Mouse (Mus musculus): Measurements from ENCODE around the gene Efna3. TPM values are rescaled to one million over a fixed set of nuclear protein-coding genes. Genes with fewer than 3 reads are reported as not detected.

The Efna3 gene
- total and polyA plus RNA-seq, 2 experiments from 2014 or later = 0.44 TPM; not detected in 1

DNA sequence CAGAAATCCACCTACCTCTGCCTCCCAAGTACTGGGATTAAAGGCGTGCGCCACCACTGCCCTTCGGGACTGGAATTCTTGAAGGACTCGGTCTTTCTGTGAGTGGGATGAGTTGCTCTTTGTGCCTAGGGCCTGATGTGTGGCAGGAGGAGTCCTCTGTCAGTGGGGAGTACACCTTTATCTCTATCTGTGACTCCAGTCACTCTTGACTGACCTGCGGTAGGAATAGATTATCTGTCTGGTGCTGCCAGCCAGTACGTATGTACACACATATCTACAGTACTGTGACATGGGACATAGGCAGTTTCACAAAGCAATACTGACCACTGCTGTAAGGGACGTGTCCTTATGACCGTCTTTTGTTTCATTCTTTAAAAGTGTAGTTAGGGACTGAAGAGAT lies 3.1 kb upstream of the Efna3 start:
- 84% methylated on average over 8 of the region's 8 CpGs for WGBS
- Histone ChIP-seq H3K9ac (replicated peaks; ENCODE audit: low read depth, low read length) (no peak overlapping the region), H3K4me1 (ENCODE audit: control insufficient read depth, insufficient read depth) (peaks cover 16% of the 10 kb centered on the region), H3K4me3 (ENCODE audit: low read depth, low read length) (no peak overlapping the region), H3K27ac (ENCODE audit: low read depth) (no peak overlapping the region), H3K9me3 (replicated peaks; ENCODE audit: control insufficient read depth, low read length) (no peaks in the 10 kb centered on the region), H3K36me3 (replicated peaks; ENCODE audit: control insufficient read depth, insufficient read depth, low read length) (no peaks in the 10 kb centered on the region), H3K27me3 (ENCODE audit: control insufficient read depth, insufficient read depth, low read length) (peaks cover 40% of the 10 kb centered on the region), H3K4me2 (ENCODE audit: low read depth, low read length) (no peak overlapping the region)
- TF ChIP-seq EP300 (IDR thresholded peaks at IDR 0.05; ENCODE audit: low read depth) = no peak
- no peak for TF ChIP-seq CTCF (IDR thresholded peaks at IDR 0.05; ENCODE audit: low read depth)
- ATAC-seq (ENCODE audit: insufficient read depth, low read depth) = no peak
- no peak for DNase-seq (ENCODE audit: low spot score)

DNA sequence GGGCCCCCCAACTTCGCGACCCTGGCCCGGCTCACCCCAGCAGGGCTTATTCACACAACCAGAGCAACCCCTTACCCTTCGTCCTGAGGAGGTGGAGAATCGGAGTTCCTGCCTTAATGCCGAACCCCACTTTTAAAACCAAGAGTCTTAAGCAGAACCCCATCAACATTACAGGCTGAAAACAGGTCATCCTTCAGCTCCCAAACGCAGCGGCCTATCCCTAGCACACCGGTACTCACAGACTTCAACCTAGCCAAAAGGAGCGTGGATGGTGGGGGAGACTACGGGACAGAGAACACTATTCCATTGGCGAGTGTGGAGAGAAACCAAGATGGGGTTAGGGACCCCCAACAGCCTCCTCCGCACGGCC lies 649 bp downstream of the Efna3 start:
- peak overlapping the region; percentile 91 for H3K4me2 ChIP-seq (ENCODE audit: low read depth, low read length)
- peak overlapping the region; percentile 43 for H3K9ac ChIP-seq (replicated peaks; ENCODE audit: low read depth, low read length)
- peaks cover 71% of the 10 kb centered on the region for H3K27me3 ChIP-seq (ENCODE audit: control insufficient read depth, insufficient read depth, low read length)
- ATAC-seq (ENCODE audit: insufficient read depth, low read depth) (no peak), DNase-seq (ENCODE audit: low spot score) (no peak)
- no peak overlapping the region for H3K27ac ChIP-seq (ENCODE audit: low read depth)
- H3K4me1 ChIP-seq (ENCODE audit: control insufficient read depth, insufficient read depth) = peaks cover 29% of the 10 kb centered on the region
- no peak for TF ChIP-seq EP300 (IDR thresholded peaks at IDR 0.05; ENCODE audit: low read depth)
- TF ChIP-seq CTCF (IDR thresholded peaks at IDR 0.05; ENCODE audit: low read depth) = no peak
- H3K9me3 ChIP-seq (replicated peaks; ENCODE audit: control insufficient read depth, low read length) = no peaks in the 10 kb centered on the region
- WGBS = 4% methylated on average over 14 of the region's 14 CpGs
- peak overlapping the region; percentile 58 for H3K4me3 ChIP-seq (ENCODE audit: low read depth, low read length)
- no peaks in the 10 kb centered on the region for H3K36me3 ChIP-seq (replicated peaks; ENCODE audit: control insufficient read depth, insufficient read depth, low read length)

DNA sequence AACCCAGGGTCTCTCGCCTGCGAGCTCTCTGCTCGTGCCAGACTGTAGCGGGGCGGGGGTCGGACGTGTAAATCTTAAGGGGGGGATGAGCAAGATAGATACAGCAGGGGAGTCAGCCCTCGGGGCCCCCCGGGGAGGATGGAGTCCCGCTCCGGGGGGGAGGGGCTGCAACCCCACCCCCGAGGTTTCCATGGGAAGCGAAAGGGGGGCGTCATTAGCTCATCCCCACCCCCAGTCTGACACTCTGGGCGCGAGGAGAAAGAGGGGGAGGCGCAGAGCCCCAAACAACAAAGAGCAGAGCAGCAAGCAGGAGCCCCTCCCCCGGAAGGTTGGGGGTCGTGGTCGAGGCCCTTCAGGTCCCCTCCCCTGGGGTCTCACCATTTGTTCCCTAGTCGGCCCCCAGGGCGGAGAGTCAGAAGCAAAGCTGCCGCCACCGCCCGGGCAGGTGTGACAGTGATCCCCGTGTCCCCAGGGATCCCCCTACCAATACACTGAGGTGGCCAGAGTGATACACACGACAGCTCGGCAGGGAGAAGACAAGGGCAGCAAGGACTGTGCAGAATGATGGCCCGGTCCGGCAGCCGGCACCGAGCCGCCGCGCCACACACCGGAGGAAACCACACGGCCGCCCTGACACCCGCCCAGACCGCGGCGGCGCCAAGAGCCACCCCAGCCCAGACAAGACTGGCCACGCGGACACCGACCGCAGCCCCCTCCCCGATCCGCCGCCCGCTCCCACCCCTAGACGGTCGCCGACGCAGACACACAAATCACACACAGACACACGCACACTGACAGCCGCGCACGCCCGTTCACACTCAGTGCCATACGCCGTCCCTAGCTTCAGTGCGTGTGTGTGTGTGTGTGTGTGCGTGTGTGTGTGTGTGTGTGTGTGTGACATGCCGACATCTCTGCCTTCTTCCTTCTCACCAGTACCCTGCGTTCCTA lies 1.3 kb downstream of the Efna3 start:
- H3K27me3 ChIP-seq (ENCODE audit: control insufficient read depth, insufficient read depth, low read length) = peaks cover 75% of the 10 kb centered on the region
- peaks cover 30% of the 10 kb centered on the region for H3K4me1 ChIP-seq (ENCODE audit: control insufficient read depth, insufficient read depth)
- H3K9ac ChIP-seq (replicated peaks; ENCODE audit: low read depth, low read length) = no peak overlapping the region
- DNase-seq (ENCODE audit: low spot score) (no peak), ATAC-seq (ENCODE audit: insufficient read depth, low read depth) (no peak)
- under 1% methylated on average over 63 of the region's 66 CpGs for WGBS
- H3K9me3 ChIP-seq (replicated peaks; ENCODE audit: control insufficient read depth, low read length) = no peaks in the 10 kb centered on the region
- TF ChIP-seq EP300 (IDR thresholded peaks at IDR 0.05; ENCODE audit: low read depth) (no peak), CTCF (IDR thresholded peaks at IDR 0.05; ENCODE audit: low read depth) (no peak)
- no peaks in the 10 kb centered on the region for H3K36me3 ChIP-seq (replicated peaks; ENCODE audit: control insufficient read depth, insufficient read depth, low read length)
- H3K4me3 ChIP-seq (ENCODE audit: low read depth, low read length) = peak overlapping the region; percentile 58
- H3K4me2 ChIP-seq (ENCODE audit: low read depth, low read length) = peak overlapping the region; percentile 91
- H3K27ac ChIP-seq (ENCODE audit: low read depth) = no peak overlapping the region

DNA sequence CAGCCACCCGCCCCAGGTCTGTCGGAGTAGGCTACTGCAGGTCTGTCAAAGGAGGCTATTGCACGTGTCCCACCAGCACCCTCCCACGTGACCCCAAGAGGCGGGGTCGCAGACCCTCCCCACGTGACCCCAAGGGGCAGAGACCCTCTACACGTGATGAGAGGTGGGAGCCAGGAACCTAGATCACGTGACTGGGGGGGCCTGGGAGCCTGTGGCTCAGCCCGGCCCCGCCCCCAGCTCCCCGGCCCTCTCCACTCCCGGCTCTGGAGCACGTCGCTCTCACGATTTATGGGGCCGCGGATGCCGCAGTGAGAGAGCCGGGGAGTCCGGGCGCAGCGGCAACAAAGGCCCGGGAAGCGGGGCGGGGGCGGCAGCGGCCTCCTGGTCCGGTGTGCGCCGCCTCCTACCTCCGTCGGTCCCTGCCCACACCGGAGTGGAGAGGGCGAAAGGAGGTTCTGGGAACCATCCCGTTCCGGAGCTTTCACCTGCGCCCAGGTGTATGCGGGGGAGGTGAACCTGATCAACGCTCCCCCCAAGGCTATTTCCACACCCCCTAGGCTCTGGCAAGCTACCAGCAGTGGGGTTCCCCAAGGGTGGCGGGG lies 2.1 kb downstream of the Efna3 start:
- H3K9me3 ChIP-seq (replicated peaks; ENCODE audit: control insufficient read depth, low read length) = no peaks in the 10 kb centered on the region
- DNase-seq (ENCODE audit: low spot score) (no peak), ATAC-seq (ENCODE audit: insufficient read depth, low read depth) (0 out of 2 replicates have a peak, but pooled peaks have one; percentile 2)
- no peak overlapping the region; the same call in 1 of the 2 replicates for H3K9ac ChIP-seq (replicated peaks; ENCODE audit: low read depth, low read length)
- WGBS = under 1% methylated on average over 34 of the region's 41 CpGs
- peaks cover 38% of the 10 kb centered on the region for H3K4me1 ChIP-seq (ENCODE audit: control insufficient read depth, insufficient read depth)
- H3K27me3 ChIP-seq (ENCODE audit: control insufficient read depth, insufficient read depth, low read length) = peaks cover 81% of the 10 kb centered on the region
- no peaks in the 10 kb centered on the region for H3K36me3 ChIP-seq (replicated peaks; ENCODE audit: control insufficient read depth, insufficient read depth, low read length)
- peak overlapping the region; percentile 91 for H3K4me2 ChIP-seq (ENCODE audit: low read depth, low read length)
- H3K27ac ChIP-seq (ENCODE audit: low read depth) = no peak overlapping the region
- no peak for TF ChIP-seq EP300 (IDR thresholded peaks at IDR 0.05; ENCODE audit: low read depth)
- TF ChIP-seq CTCF (IDR thresholded peaks at IDR 0.05; ENCODE audit: low read depth) = no peak
- peak overlapping the region; percentile 58 for H3K4me3 ChIP-seq (ENCODE audit: low read depth, low read length)

DNA sequence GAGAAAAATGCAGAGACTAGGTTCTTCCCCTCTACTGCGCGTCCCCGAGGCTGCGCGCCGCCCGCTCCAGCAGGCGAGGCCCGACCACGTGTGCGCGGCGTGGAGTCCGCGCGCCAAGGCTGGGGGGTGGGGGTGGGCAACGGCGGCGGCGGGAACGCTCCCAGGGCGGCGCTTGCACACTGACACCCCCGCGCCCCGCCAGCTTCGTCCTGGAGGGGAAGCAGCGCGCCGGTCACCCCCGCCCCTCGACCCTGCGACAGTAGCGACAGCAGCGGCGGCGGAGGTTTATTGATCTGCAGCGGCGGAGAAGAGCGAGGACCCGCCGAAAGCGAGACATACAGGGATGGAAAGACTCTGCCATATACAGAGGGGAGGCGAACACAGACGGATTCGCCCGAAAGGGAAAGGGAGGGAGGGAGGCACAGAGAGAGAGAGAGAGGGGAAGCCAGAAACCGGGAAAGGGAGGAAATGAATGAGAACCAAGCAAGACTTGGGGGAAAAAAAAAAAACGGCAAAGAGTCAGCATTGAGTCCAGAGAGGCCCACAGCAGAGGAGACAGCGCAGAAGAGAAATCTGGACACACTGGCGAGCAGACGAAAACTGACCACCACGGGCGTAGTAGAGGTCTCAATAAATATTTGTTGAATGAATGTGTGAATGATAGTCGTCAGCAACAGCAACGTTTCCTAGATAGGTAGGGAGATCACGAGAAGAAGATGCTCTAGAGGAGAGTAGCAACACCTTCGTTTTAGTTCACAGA lies 3.0 kb downstream of the Efna3 start:
- peaks cover 45% of the 10 kb centered on the region for H3K4me1 ChIP-seq (ENCODE audit: control insufficient read depth, insufficient read depth)
- H3K4me2 ChIP-seq (ENCODE audit: low read depth, low read length) = peak overlapping the region; percentile 91
- H3K36me3 ChIP-seq (replicated peaks; ENCODE audit: control insufficient read depth, insufficient read depth, low read length) = no peaks in the 10 kb centered on the region
- peak overlapping the region; percentile 58 for H3K4me3 ChIP-seq (ENCODE audit: low read depth, low read length)
- H3K9me3 ChIP-seq (replicated peaks; ENCODE audit: control insufficient read depth, low read length) = no peaks in the 10 kb centered on the region
- no peak overlapping the region for H3K9ac ChIP-seq (replicated peaks; ENCODE audit: low read depth, low read length)
- peaks cover 82% of the 10 kb centered on the region for H3K27me3 ChIP-seq (ENCODE audit: control insufficient read depth, insufficient read depth, low read length)
- no peak overlapping the region for H3K27ac ChIP-seq (ENCODE audit: low read depth)
- no peak for TF ChIP-seq CTCF (IDR thresholded peaks at IDR 0.05; ENCODE audit: low read depth)
- no peak for TF ChIP-seq EP300 (IDR thresholded peaks at IDR 0.05; ENCODE audit: low read depth)
- no peak for ATAC-seq (ENCODE audit: insufficient read depth, low read depth)
- 3% methylated on average over 53 of the region's 58 CpGs for WGBS
- DNase-seq (ENCODE audit: low spot score) = no peak

Measured in heart, postnatal 0 days (tissue).